ENCODE assay signal across 8 mouse cellular contexts in genomic region chr15:6238133-6238532, GRCm38 (mm10).
DNase-seq lines count a peak whose midpoint lies in the region; ATAC-seq and TF ChIP-seq lines count a peak whose summit lies in the region.

No protein-coding gene starts in this region.

- no peaks in the 10 kb centered on the region for H3K27me3 ChIP-seq in cerebellum, adult 2 months (ENCODE audit: control insufficient read depth, insufficient read depth, low read length)
- H3K27me3 ChIP-seq in midbrain, embryonic 11.5 days (ENCODE audit: control insufficient read depth, insufficient read depth, low read length) = no peaks in the 10 kb centered on the region

- DNase-seq in Muller cell, postnatal 12 days (ENCODE audit: inconsistent ontology term) = peak; percentile 54
- DNase-seq in cerebellum, adult 2 months = peak; percentile 37 to 43
- DNase-seq in frontal cortex, adult 2 months (ENCODE audit: extremely low spot score in 1 of 2, low spot score in 1 of 2) = peak; percentile 33 to 89
- peak; percentile 53 for DNase-seq in hindlimb bud, embryonic 11.5 days (ENCODE audit: extremely low spot score, low read depth, low spot score)
- peak; percentile 24 to 54 for DNase-seq in left cerebral cortex, adult 8-10 months (ENCODE audit: low spot score in 2 of 2)
- DNase-seq in midbrain, embryonic 11.5 days (ENCODE audit: low spot score, missing footprints) = peak; percentile 94
- peak; percentile 86 for DNase-seq in right cerebral cortex, postnatal 4 days
- DNase-seq in yolk sac, embryonic 10.5 days (ENCODE audit: low spot score) = peak; percentile 84

- H3K4me3 ChIP-seq in cerebellum, adult 2 months (replicated peaks; ENCODE audit: insufficient read depth, low read depth, low read length) = no peak overlapping the region
- no peak overlapping the region for H3K4me3 ChIP-seq in midbrain, embryonic 11.5 days (ENCODE audit: low read depth, low read length)

- no peaks in the 10 kb centered on the region for H3K4me1 ChIP-seq in cerebellum, adult 2 months (ENCODE audit: control insufficient read depth, insufficient read depth, low read length)
- H3K4me1 ChIP-seq in midbrain, embryonic 11.5 days (ENCODE audit: control insufficient read depth, insufficient read depth, low read length) = no peaks in the 10 kb centered on the region

- TF ChIP-seq POLR2A in cerebellum, adult 2 months (IDR thresholded peaks at IDR 0.05; ENCODE audit: borderline replicate concordance, insufficient read depth, low read length) = no peak

- no peaks in the 10 kb centered on the region for H3K36me3 ChIP-seq in midbrain, embryonic 11.5 days (ENCODE audit: control insufficient read depth, insufficient read depth, low read length)

- peak; percentile 47 for TF ChIP-seq CTCF in cerebellum, adult 2 months (IDR thresholded peaks at IDR 0.05; ENCODE audit: borderline replicate concordance, insufficient read depth, low read depth, low read length)

- under 1% methylated on average over 6 of the region's 6 CpGs for whole genome bisulfite sequencing in cerebellum, adult 2 months
- WGBS in midbrain, embryonic 11.5 days = 8% methylated on average over 6 of the region's 6 CpGs

- no peak overlapping the region for H3K9ac ChIP-seq in midbrain, embryonic 11.5 days (ENCODE audit: low read length)

- H3K4me2 ChIP-seq in midbrain, embryonic 11.5 days = no peak overlapping the region

- no peaks in the 10 kb centered on the region for H3K9me3 ChIP-seq in midbrain, embryonic 11.5 days (ENCODE audit: control insufficient read depth, low read length)

- ATAC-seq in midbrain, embryonic 11.5 days (ENCODE audit: low FRiP score) = peak; percentile 76; the same call in 1 of the 2 replicates

- H3K27ac ChIP-seq in cerebellum, adult 2 months (ENCODE audit: insufficient read depth, low read length) = no peak overlapping the region
- H3K27ac ChIP-seq in midbrain, embryonic 11.5 days (ENCODE audit: low read depth, low read length) = no peak overlapping the region

Comparison
In these comparisons a context has a peak if more than half of its experiments do, and no peak if none do; other contexts are left out.
1. DNase-seq: peak in every context shown above with its lines; median percentile 94 in midbrain, embryonic 11.5 days; 86 in right cerebral cortex, postnatal 4 days; 84 in yolk sac, embryonic 10.5 days; 61 in frontal cortex, adult 2 months; 54 in Muller cell, postnatal 12 days; 53 in hindlimb bud, embryonic 11.5 days; 40 in cerebellum, adult 2 months; 39 in left cerebral cortex, adult 8-10 months.